Comparison of ENCODE assay signal across 21 mouse cellular contexts in genomic region chr10:29196811-29197210, GRCm38 (mm10). TPM values are rescaled to one million over a fixed set of nuclear protein-coding genes. Genes with fewer than 3 reads are reported as not detected.
DNase-seq lines count a peak whose midpoint lies in the region; ATAC-seq and TF ChIP-seq lines count a peak whose summit lies in the region.
"Had no signal": no experiment of that assay in that cellular context is flagged by ENCODE, and none has a peak within 500 bp of the region (broad histone marks: within the 10 kb centered on the region; RNA-seq: fewer than 3 reads in every experiment).

No protein-coding gene starts in this region.

- H3K9me3 ChIP-seq in midbrain, embryonic 13.5 days = no peaks in the 10 kb centered on the region
- H3K9me3 ChIP-seq in midbrain, embryonic 15.5 days = no peaks in the 10 kb centered on the region
- H3K9me3 ChIP-seq: embryonic facial prominence, embryonic 15.5 days; heart, embryonic 13.5 days; lung, embryonic 15.5 days; stomach, embryonic 15.5 days had no signal

- no peak for TF ChIP-seq CTCF in testis, adult 2 months (IDR thresholded peaks at IDR 0.05; ENCODE audit: control insufficient read depth, insufficient read depth, insufficient replicate concordance, low read depth, low read length)

- peaks cover 73% of the 10 kb centered on the region for H3K36me3 ChIP-seq in midbrain, embryonic 13.5 days
- H3K36me3 ChIP-seq in midbrain, embryonic 15.5 days (replicated peaks) = peaks cover 51% of the 10 kb centered on the region
- H3K36me3 ChIP-seq in testis, adult 2 months (ENCODE audit: control insufficient read depth, insufficient read depth, low read length) = no peaks in the 10 kb centered on the region
- H3K36me3 ChIP-seq: embryonic facial prominence, embryonic 15.5 days; heart, embryonic 13.5 days; liver, embryonic 13.5 days; lung, embryonic 15.5 days; stomach, embryonic 15.5 days had no signal

- H3K9ac ChIP-seq in midbrain, embryonic 13.5 days (replicated peaks) = no peak overlapping the region
- H3K9ac ChIP-seq in midbrain, embryonic 15.5 days = no peak overlapping the region
- H3K9ac ChIP-seq: embryonic facial prominence, embryonic 15.5 days; heart, embryonic 13.5 days; liver, embryonic 13.5 days; lung, embryonic 15.5 days; stomach, embryonic 15.5 days had no signal

- no peak overlapping the region for H3K27ac ChIP-seq in midbrain, embryonic 13.5 days
- H3K27ac ChIP-seq in midbrain, embryonic 15.5 days = no peak overlapping the region
- no peak overlapping the region for H3K27ac ChIP-seq in testis, adult 2 months (ENCODE audit: control insufficient read depth, insufficient read depth, low read depth, low read length)
- H3K27ac ChIP-seq: embryonic facial prominence, embryonic 15.5 days; heart, embryonic 13.5 days; liver, embryonic 13.5 days; lung, embryonic 15.5 days; stomach, embryonic 15.5 days had no signal

- peak; percentile 1 for DNase-seq in adrenal gland, postnatal 25 days
- no peak for DNase-seq in adrenal gland, adult 18-20 months (ENCODE audit: low spot score in 2 of 2)
- peak; percentile 28 for DNase-seq in WW6 (ENCODE audit: low read depth, low spot score)
- no peak for DNase-seq in ovary, postnatal 36 days (ENCODE audit: low spot score)
- DNase-seq in lung, postnatal 14 days = no peak
- DNase-seq: cerebellum, postnatal 10 days; heart, postnatal 4 days; kidney, adult 11 months; kidney, postnatal 10 days; liver, embryonic 13.5 days; thymus, postnatal 25 days had no signal

- H3K4me1 ChIP-seq in midbrain, embryonic 13.5 days (replicated peaks) = no peaks in the 10 kb centered on the region
- no peaks in the 10 kb centered on the region for H3K4me1 ChIP-seq in midbrain, embryonic 15.5 days
- H3K4me1 ChIP-seq in testis, adult 2 months (ENCODE audit: control insufficient read depth, insufficient read depth, low read length) = peaks cover 9% of the 10 kb centered on the region
- H3K4me1 ChIP-seq: embryonic facial prominence, embryonic 15.5 days; heart, embryonic 13.5 days; liver, embryonic 13.5 days; lung, embryonic 15.5 days; stomach, embryonic 15.5 days had no signal

- no peak overlapping the region for H3K4me3 ChIP-seq in midbrain, embryonic 13.5 days (replicated peaks)
- H3K4me3 ChIP-seq in midbrain, embryonic 15.5 days = no peak overlapping the region
- H3K4me3 ChIP-seq in testis, adult 2 months (ENCODE audit: control insufficient read depth, low read depth, low read length) = peak overlapping the region; percentile 63
- H3K4me3 ChIP-seq: embryonic facial prominence, embryonic 15.5 days; heart, embryonic 13.5 days; liver, embryonic 13.5 days; lung, embryonic 15.5 days; myocyte; stomach, embryonic 15.5 days had no signal

- no peaks in the 10 kb centered on the region for H3K27me3 ChIP-seq in midbrain, embryonic 13.5 days
- no peaks in the 10 kb centered on the region for H3K27me3 ChIP-seq in midbrain, embryonic 15.5 days (replicated peaks)
- no peaks in the 10 kb centered on the region for H3K27me3 ChIP-seq in testis, adult 2 months (ENCODE audit: control insufficient read depth, insufficient read depth, low read length)
- H3K27me3 ChIP-seq: embryonic facial prominence, embryonic 15.5 days; heart, embryonic 13.5 days; liver, embryonic 13.5 days; lung, embryonic 15.5 days; stomach, embryonic 15.5 days had no signal

- 98% methylated on average over 33 of the region's 33 CpGs for WGBS in midbrain, embryonic 13.5 days
- WGBS in midbrain, embryonic 15.5 days = 96% methylated on average over 33 of the region's 33 CpGs

- 0 out of 2 replicates have a peak, but pooled peaks have one; percentile 43 for ATAC-seq in midbrain, embryonic 13.5 days
- ATAC-seq in midbrain, embryonic 15.5 days (replicated peaks) = no peak

- TF ChIP-seq POLR2A in testis, adult 2 months (IDR thresholded peaks at IDR 0.05; ENCODE audit: control insufficient read depth, low read depth, low read length) = no peak

- H3K4me2 ChIP-seq in midbrain, embryonic 13.5 days (replicated peaks) = no peak overlapping the region
- no peak overlapping the region for H3K4me2 ChIP-seq in midbrain, embryonic 15.5 days
- H3K4me2 ChIP-seq: embryonic facial prominence, embryonic 15.5 days; heart, embryonic 13.5 days; liver, embryonic 13.5 days; lung, embryonic 15.5 days; stomach, embryonic 15.5 days had no signal

RNA-seq across cellular contexts. Expression of gene Gm49353, which starts 1.9 kb away (rescaled TPM):
- not detected in 2 replicates for total RNA-seq in adrenal gland, postnatal 25 days (2021)
- total RNA-seq in adrenal gland, adult 18-20 months (2021) = 1 to 10 TPM; 2.5 to 3.8 TPM
- 11.5 and 14.3 TPM in 2 replicates for polyA plus RNA-seq in midbrain, embryonic 13.5 days (2015; fragmentation: Nextera tagmentation; extraction: Ambion mirVana)
- polyA plus RNA-seq in midbrain, embryonic 15.5 days (2015; fragmentation: Nextera tagmentation; extraction: Ambion mirVana) = 10.6 and 12.3 TPM in 2 replicates
- not detected in 2 replicates for polyA plus RNA-seq in testis, adult 2 months (2012; rRNA removed)
- total RNA-seq: heart, postnatal 4 days had no signal
- polyA plus RNA-seq: gonadal fat pad, adult 2 months; heart, embryonic 13.5 days; limb, embryonic 11.5 days; liver, embryonic 13.5 days had no signal

RNA-seq across cellular contexts. Expression of gene 9330159F19Rik, which starts 14.6 kb away (rescaled TPM):
- 3.4 and 4.0 TPM in 2 replicates for total RNA-seq in adrenal gland, postnatal 25 days (2021)
- 1 to 10 TPM; 5.7 to 9.2 TPM for total RNA-seq in adrenal gland, adult 18-20 months (2021)
- polyA plus RNA-seq in midbrain, embryonic 13.5 days (2015; fragmentation: Nextera tagmentation; extraction: Ambion mirVana) = 27.6 and 28.3 TPM in 2 replicates
- 31.0 and 33.2 TPM in 2 replicates for polyA plus RNA-seq in midbrain, embryonic 15.5 days (2015; fragmentation: Nextera tagmentation; extraction: Ambion mirVana)
- 0.09 and 0.17 TPM in 2 replicates for polyA plus RNA-seq in testis, adult 2 months (2012; rRNA removed)

RNA-seq across cellular contexts. Expression of gene Soga3, which starts 53.2 kb away (rescaled TPM):
- 5.9 and 6.0 TPM in 2 replicates for total RNA-seq in adrenal gland, postnatal 25 days (2021)
- total RNA-seq in adrenal gland, adult 18-20 months (2021) = 1 to 10 TPM; 9.5 to 9.7 TPM
- 89.9 and 96.3 TPM in 2 replicates for polyA plus RNA-seq in midbrain, embryonic 13.5 days (2015; fragmentation: Nextera tagmentation; extraction: Ambion mirVana)
- polyA plus RNA-seq in midbrain, embryonic 15.5 days (2015; fragmentation: Nextera tagmentation; extraction: Ambion mirVana) = 112 and 119 TPM in 2 replicates
- 0.02 and 0.05 TPM in 2 replicates for polyA plus RNA-seq in testis, adult 2 months (2012; rRNA removed)

Comparison
In these comparisons a context has a peak if more than half of its experiments do, and no peak if none do; other contexts are left out.
1. DNase-seq: peak in adrenal gland, postnatal 25 days (single experiment) and WW6 (single experiment); none in adrenal gland, adult 18-20 months (0 of 2), ovary, postnatal 36 days (single experiment) and lung, postnatal 14 days (single experiment).
2. RNA of gene Gm49353, which starts 1.9 kb away (polyA plus RNA-seq): 11.5 to 14.3 TPM in midbrain, embryonic 13.5 days and 10.6 to 12.3 TPM in midbrain, embryonic 15.5 days; not detected in testis, adult 2 months; every median in the first group is over 10 times any median in the second.
3. RNA of gene 9330159F19Rik, which starts 14.6 kb away (polyA plus RNA-seq): 31.0 to 33.2 TPM in midbrain, embryonic 15.5 days and 27.6 to 28.3 TPM in midbrain, embryonic 13.5 days; 0.09 to 0.17 TPM in testis, adult 2 months; every median in the first group is over 10 times any median in the second.
4. RNA of gene Soga3, which starts 53.2 kb away (polyA plus RNA-seq): 112 to 119 TPM in midbrain, embryonic 15.5 days and 89.9 to 96.3 TPM in midbrain, embryonic 13.5 days; 0.02 to 0.05 TPM in testis, adult 2 months; every median in the first group is over 10 times any median in the second.